Mouse (Mus musculus) lung, adult 2 months (tissue): Measurements from ENCODE around the gene Dhx32. TPM values are rescaled to one million over a fixed set of nuclear protein-coding genes. Genes with fewer than 3 reads are reported as not detected.

ENCODE experiments used
- DNase-seq: peaks from one replicate; pipeline ENCODE4 v3.0.0; 2022
- H3K4me1 ChIP-seq: fragments of 200-500 bp; 2 replicates; pipeline ENCODE4 v1.6.1; 2011; ENCODE audit warnings: low read length; ENCODE audit not compliant: control insufficient read depth, insufficient read depth
- H3K4me3 ChIP-seq: fragments of 200-500 bp; replicated peaks from 2 replicates; pipeline ENCODE3; 2011; ENCODE audit warnings: low read depth, mild to moderate bottlenecking, control low read depth, low read length; ENCODE audit errors: extremely low read depth
- CTCF ChIP-seq: fragments of 200-500 bp; IDR thresholded peaks from 2 replicates; pipeline ENCODE4 v1.5.1; 2011; ENCODE audit warnings: mild to moderate bottlenecking, low read length, control low read depth; ENCODE audit not compliant: insufficient read depth
- POLR2A ChIP-seq: fragments of 200-500 bp; IDR thresholded peaks from 2 replicates; pipeline ENCODE4 v1.6.1; 2011; ENCODE audit warnings: low read depth, mild to moderate bottlenecking, control low read depth, low read length, borderline replicate concordance; ENCODE audit errors: extremely low read depth
- WGBS: fragments of 180-500 bp; shearing (Covaris S2); methylation state at CpG from one replicate; pipeline ENCODE4 v1.1.7; 2018; 5-methylcytosine and 5-hydroxymethylcytosine counted together
- polyA plus RNA-seq: library from polyadenylated mRNA; depleted of rRNA; stranded (reverse); fragments of >200 nt; gene quantifications from 2 replicates; pipeline ENCODE4 v1.2.3, GENCODE M21; 2012

Dhx32 gene
- polyA plus RNA-seq, 1 experiment, result 22.2 TPM

DNA sequence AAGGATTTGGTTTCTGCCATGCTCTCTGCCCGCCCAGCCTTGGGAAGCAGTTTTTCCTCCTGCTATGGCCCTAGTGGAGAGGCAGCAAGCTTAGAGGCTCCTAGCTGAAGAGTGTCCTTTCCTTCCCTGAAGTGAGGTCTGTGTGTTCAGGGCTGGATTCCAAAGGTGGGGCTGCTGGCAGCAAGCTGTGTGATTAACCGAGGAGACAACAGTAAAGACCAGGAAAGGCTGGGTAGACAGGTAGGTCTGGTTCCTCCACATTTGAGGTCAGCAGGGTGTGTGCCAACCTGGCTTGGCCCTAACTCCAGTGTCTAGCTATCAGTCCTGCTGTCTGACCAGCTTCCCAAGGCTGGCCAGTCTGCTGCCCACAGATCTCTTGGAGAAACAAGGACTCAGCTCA, 12.2 kb upstream of the Dhx32 start:
- Histone ChIP-seq H3K4me3 (no peak overlapping the region), H3K4me1 (no peaks in the 10 kb centered on the region)
- no peak for TF ChIP-seq POLR2A
- TF ChIP-seq CTCF, result no peak
- WGBS, result 58% methylated on average over 2 of the region's 2 CpGs
- peak; percentile 21 for DNase-seq

- no peak for TF ChIP-seq POLR2A
- TF ChIP-seq CTCF, result no peak
- no peak for DNase-seq
- no peak overlapping the region for H3K4me3 ChIP-seq
- WGBS, result 37% methylated on average over 10 of the region's 10 CpGs
- no peaks in the 10 kb centered on the region for H3K4me1 ChIP-seq
Measured at GRCm38 (mm10) chr7:133793248-133794131, 11.0 kb upstream of the Dhx32 start.

DNA sequence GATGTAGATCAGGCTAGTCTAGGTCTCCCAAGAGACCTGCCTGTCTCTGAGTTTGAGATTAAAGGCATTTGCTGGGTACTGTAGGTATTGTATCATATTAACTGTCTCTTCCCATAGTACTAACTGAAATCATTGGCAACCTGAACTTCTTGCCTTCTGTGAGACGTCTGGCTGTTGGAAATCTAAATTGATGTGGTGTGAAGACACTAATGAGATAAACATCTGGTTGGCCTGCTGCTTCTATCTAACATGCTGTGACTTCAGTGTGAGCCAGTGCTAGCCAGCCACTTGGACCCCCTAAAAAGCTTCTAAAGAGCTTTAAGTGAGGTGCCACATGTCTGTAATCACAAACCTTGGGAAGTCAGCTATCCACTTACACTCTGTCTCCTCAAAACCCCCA, 10.2 kb upstream of the Dhx32 start:
- DNase-seq, result no peak
- WGBS, result 44% methylated on average over 1 of the region's 1 CpGs

DNA sequence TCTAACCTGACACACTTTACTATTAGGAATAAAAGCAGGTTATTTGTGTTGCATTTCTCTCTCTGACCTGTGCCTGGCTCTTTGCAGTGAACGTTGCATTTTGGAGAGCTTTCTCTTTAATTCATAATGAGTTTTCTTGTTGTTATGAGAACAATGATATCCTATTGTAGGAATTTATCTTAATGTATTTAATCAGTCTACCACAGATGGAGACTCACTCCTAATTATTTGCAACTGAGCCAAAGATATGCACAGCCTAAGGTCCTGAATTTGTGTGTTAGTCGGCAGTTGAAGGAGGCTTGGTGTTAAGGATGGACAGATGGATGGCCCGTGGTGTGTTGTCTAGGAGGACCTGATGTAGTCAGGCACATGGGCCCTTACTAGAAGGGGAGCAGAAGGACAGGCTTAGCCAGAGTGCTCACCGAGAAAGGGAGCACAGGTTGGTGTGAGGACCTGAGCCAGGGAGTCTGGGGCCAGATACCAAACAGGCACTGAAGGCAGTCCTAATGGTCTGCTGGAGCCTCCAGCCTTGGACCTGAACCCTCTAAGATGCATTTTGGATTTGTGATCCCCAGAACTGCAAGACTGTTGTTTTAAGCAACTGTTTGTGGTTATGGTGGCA, 8.2 kb upstream of the Dhx32 start:
- TF ChIP-seq POLR2A (no peak), CTCF (no peak)
- 84% methylated on average over 4 of the region's 4 CpGs for WGBS
- DNase-seq, result no peak
- no peaks in the 10 kb centered on the region for H3K4me1 ChIP-seq
- no peak overlapping the region for H3K4me3 ChIP-seq

More for the DNA sequence above, 10.2 kb upstream of the Dhx32 start:
- Histone ChIP-seq H3K4me1 (no peaks in the 10 kb centered on the region), H3K4me3 (no peak overlapping the region)
- TF ChIP-seq POLR2A, result no peak
- no peak for TF ChIP-seq CTCF

DNA sequence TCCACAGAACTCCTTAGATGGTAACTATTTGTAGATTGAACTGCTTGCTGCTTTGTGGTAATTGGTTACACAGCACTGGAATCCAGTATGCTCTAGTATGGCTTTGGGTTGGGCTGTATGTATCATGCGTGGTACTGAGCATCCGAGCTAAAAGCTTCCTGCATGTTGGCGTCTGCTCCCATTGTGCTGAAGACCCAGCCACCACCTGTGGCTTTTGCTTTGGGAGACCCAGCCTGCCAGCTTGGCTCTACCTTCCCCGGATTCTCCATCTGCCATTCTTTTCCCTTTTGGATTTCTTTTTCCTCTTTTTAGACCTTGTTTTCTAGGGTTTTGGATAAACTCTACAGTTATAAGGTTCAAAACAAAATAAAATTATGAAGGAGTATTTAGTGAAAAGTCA, 7.6 kb upstream of the Dhx32 start:
- 93% methylated on average over 4 of the region's 4 CpGs for WGBS
- DNase-seq, result no peak
- H3K4me1 ChIP-seq, result no peaks in the 10 kb centered on the region

GRCm38 (mm10) chr7:133788147-133788546, 5.6 kb upstream of the Dhx32 start:
- no peak overlapping the region for H3K4me3 ChIP-seq
- TF ChIP-seq CTCF, result no peak
- no peak for TF ChIP-seq POLR2A
- DNase-seq, result no peak
- 52% methylated on average over 3 of the region's 3 CpGs for WGBS
- no peaks in the 10 kb centered on the region for H3K4me1 ChIP-seq

More for the DNA sequence above, 7.6 kb upstream of the Dhx32 start:
- no peak overlapping the region for H3K4me3 ChIP-seq
- TF ChIP-seq CTCF, result no peak

DNA sequence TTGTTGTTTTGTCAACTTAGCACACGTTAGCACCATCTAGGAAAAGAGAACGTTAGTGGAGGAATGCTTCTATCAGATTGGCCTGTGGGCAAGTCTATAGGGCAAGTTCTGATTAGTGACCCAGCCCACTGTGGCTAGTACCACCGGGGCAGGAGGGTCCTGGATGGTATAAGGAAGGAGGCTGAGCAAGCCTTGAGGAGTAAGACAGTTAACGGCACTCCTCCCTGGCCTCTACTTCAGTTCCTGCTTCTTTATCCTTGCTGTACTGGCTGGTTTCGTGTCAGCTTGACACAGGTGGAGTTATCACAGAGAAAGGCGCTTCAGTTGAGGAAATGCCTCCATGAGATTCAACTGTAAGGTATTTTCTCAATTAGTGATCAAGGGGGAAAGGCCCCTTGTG, 5.0 kb upstream of the Dhx32 start:
- DNase-seq, result no peak
- TF ChIP-seq POLR2A (no peak), CTCF (no peak)
- Histone ChIP-seq H3K4me3 (no peak overlapping the region), H3K4me1 (no peaks in the 10 kb centered on the region)
- WGBS, result 90% methylated on average over 6 of the region's 6 CpGs

GRCm38 (mm10) chr7:133781991-133782390, 535 bp downstream of the Dhx32 start:
- no peak overlapping the region for H3K4me3 ChIP-seq
- WGBS, result 43% methylated on average over 6 of the region's 6 CpGs
- H3K4me1 ChIP-seq, result peaks cover 2% of the 10 kb centered on the region; the same call in 1 of the 2 replicates
- TF ChIP-seq POLR2A, result no peak
- TF ChIP-seq CTCF, result no peak
- DNase-seq, result no peak

- no peak for TF ChIP-seq CTCF
- TF ChIP-seq POLR2A, result no peak
- peaks cover 2% of the 10 kb centered on the region; the same call in 1 of the 2 replicates for H3K4me1 ChIP-seq
- H3K4me3 ChIP-seq, result no peak overlapping the region
- DNase-seq, result no peak
- WGBS, result 53% methylated on average over 6 of the region's 6 CpGs
Measured at GRCm38 (mm10) chr7:133781583-133781982, 943 bp downstream of the Dhx32 start.

GRCm38 (mm10) chr7:133776626-133776996, 5.9 kb downstream of the Dhx32 start, which contains the start of gene Fank1:
Gene Fank1, plus strand, starts transcription at chr7:133776861.
- Histone ChIP-seq H3K4me1 (peaks cover 9% of the 10 kb centered on the region), H3K4me3 (peak within 1 kb of the TSS; percentile 84)
- whole genome bisulfite sequencing, result under 1% methylated on average over 45 of the region's 45 CpGs
- TF ChIP-seq CTCF (no peak), POLR2A (peak; percentile 45; the same call in 1 of the 2 replicates)
- DNase-seq, result peak; percentile 88
